Mouse (Mus musculus): ENCODE results near the gene Rpl27. TPM values are rescaled to one million over a fixed set of nuclear protein-coding genes. Genes with fewer than 3 reads are reported as not detected.
"Not testable (repeated sequence)": the region's sequence is repeated elsewhere in the genome, so short reads cannot be mapped to it uniquely, and the experiment has no call there.

Gene Rpl27
- polyA plus RNA-seq, 1 experiment from 2014 or later, result 276 TPM

DNA sequence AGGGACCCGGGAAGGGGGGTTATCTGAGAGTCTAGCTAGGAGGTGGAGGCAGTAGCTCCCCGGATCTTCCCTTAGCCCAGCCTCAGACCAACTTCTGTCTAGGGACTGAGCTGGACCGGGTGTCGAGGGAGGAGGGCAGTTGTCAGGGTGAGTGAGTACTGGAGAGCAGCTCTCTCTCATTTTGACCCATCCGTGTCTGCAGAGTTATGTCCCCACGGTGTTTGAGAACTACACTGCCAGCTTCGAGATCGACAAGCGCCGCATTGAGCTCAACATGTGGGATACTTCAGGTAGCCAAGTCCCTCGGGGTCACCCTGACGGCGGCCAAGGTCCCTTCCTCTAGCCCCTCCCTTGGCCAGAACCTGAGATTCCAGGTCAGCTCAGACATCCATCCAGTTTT is 26.6 kb downstream of the Rpl27 start:
- WGBS, result 7% methylated on average over 13 of the region's 13 CpGs
- Histone ChIP-seq H3K36me3 (ENCODE audit: control insufficient read depth, insufficient read depth, low read length) (no peaks in the 10 kb centered on the region), H3K4me2 (ENCODE audit: low read depth, low read length) (peak overlapping the region; percentile 97), H3K9me3 (replicated peaks; ENCODE audit: control insufficient read depth, low read length) (no peaks in the 10 kb centered on the region), H3K9ac (ENCODE audit: low read length) (peak overlapping the region; percentile 80), H3K4me1 (ENCODE audit: control insufficient read depth, insufficient read depth, low read length) (peaks cover 18% of the 10 kb centered on the region), H3K4me3 (replicated peaks; ENCODE audit: low read length) (peak overlapping the region; percentile 80), H3K27me3 (ENCODE audit: control insufficient read depth, insufficient read depth, low read length) (no peaks in the 10 kb centered on the region), H3K27ac (ENCODE audit: low read length) (no peak overlapping the region)
- ATAC-seq (ENCODE audit: insufficient read depth, low FRiP score), result no peak

DNA sequence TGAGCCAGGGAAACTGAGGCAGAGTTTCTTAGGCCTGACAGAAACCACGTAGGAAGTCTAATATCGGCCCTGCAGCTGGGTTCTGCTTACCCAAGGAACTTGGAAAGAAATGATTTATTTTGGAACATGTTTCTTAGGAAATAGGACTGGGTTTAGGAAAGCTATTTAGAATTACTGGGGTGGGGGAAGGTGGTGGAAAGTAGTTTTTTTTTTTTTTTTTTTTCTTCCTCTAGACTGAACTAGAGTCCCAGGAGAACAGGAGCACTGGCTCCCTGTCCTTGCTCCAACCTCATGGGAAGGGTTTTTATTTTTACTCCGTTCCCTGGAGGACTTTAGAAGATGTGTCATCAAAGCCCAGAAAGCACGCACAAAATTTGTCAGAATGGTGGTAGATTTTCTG is 27.1 kb downstream of the Rpl27 start:
- H3K9me3 ChIP-seq (replicated peaks; ENCODE audit: control insufficient read depth, low read length), result no peaks in the 10 kb centered on the region
- no peaks in the 10 kb centered on the region for H3K36me3 ChIP-seq (ENCODE audit: control insufficient read depth, insufficient read depth, low read length)
- no peaks in the 10 kb centered on the region for H3K27me3 ChIP-seq (ENCODE audit: control insufficient read depth, insufficient read depth, low read length)
- WGBS, result 63% methylated on average over 4 of the region's 4 CpGs
- H3K4me3 ChIP-seq (replicated peaks; ENCODE audit: low read length), result peak overlapping the region; percentile 80; the same call in 1 of the 2 replicates
- H3K27ac ChIP-seq (ENCODE audit: low read length), result no peak overlapping the region
- H3K4me2 ChIP-seq (ENCODE audit: low read depth, low read length), result peak overlapping the region; percentile 97
- no peak for ATAC-seq (ENCODE audit: insufficient read depth, low FRiP score)
- no peak overlapping the region for H3K9ac ChIP-seq (ENCODE audit: low read length)
- peaks cover 14% of the 10 kb centered on the region for H3K4me1 ChIP-seq (ENCODE audit: control insufficient read depth, insufficient read depth, low read length)

DNA sequence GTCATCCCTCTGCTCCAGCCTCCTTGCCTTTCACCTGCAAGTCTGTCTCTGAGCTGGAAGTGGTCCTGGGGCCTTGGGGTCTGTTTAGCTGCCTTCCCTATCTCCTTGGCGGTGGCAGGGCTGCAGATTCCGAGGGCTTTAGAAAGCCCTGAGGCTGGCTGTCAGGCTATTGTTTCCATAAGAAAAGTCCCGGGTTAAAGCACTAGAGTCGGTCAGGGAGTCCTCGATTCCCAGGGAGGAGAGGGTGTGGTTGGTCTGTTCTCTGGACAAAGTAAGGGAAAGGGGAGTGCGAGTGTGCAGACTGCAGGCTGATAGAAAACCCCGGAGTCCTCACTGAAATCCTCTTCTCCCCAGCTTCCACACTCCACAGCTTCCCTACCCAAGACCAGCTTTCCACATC is 28.1 kb downstream of the Rpl27 start:
- H3K27ac ChIP-seq (ENCODE audit: low read length), result no peak overlapping the region
- H3K36me3 ChIP-seq (ENCODE audit: control insufficient read depth, insufficient read depth, low read length), result no peaks in the 10 kb centered on the region
- no peaks in the 10 kb centered on the region for H3K9me3 ChIP-seq (replicated peaks; ENCODE audit: control insufficient read depth, low read length)
- no peak overlapping the region for H3K4me3 ChIP-seq (replicated peaks; ENCODE audit: low read length)
- no peaks in the 10 kb centered on the region for H3K27me3 ChIP-seq (ENCODE audit: control insufficient read depth, insufficient read depth, low read length)
- H3K4me2 ChIP-seq (ENCODE audit: low read depth, low read length), result no peak overlapping the region
- no peak overlapping the region for H3K9ac ChIP-seq (ENCODE audit: low read length)
- no peak for ATAC-seq (ENCODE audit: insufficient read depth, low FRiP score)
- WGBS, result 52% methylated on average over 7 of the region's 7 CpGs
- H3K4me1 ChIP-seq (ENCODE audit: control insufficient read depth, insufficient read depth, low read length), result peaks cover 10% of the 10 kb centered on the region; the same call in 1 of the 2 replicates

DNA sequence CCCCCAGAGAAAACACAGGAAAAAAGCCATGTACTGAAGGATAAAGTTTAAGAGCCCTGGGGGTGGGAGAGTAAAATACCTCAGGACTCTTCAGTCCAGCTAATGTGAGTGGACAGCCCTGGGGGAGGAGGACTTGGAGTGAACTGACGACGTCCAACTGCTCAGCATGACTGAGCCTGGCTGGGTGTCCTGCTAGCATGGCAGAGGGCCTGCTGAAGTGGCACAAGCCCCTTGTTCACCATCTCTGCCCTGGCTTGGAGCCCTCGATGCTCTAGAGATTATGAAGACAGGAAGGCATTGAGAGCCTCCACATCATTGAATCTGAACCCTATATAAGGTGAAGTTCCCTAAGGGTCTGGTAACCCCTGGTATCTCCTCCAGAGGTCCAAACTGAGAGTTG is 29.8 kb downstream of the Rpl27 start:
- Histone ChIP-seq H3K27ac (ENCODE audit: low read length) (no peak overlapping the region), H3K9me3 (replicated peaks; ENCODE audit: control insufficient read depth, low read length) (no peaks in the 10 kb centered on the region), H3K27me3 (ENCODE audit: control insufficient read depth, insufficient read depth, low read length) (no peaks in the 10 kb centered on the region), H3K9ac (ENCODE audit: low read length) (no peak overlapping the region), H3K4me3 (replicated peaks; ENCODE audit: low read length) (no peak overlapping the region), H3K4me2 (ENCODE audit: low read depth, low read length) (no peak overlapping the region), H3K4me1 (ENCODE audit: control insufficient read depth, insufficient read depth, low read length) (peaks cover 6% of the 10 kb centered on the region; the same call in 1 of the 2 replicates), H3K36me3 (ENCODE audit: control insufficient read depth, insufficient read depth, low read length) (no peaks in the 10 kb centered on the region)
- no peak for ATAC-seq (ENCODE audit: insufficient read depth, low FRiP score)
- 71% methylated on average over 3 of the region's 3 CpGs for WGBS

DNA sequence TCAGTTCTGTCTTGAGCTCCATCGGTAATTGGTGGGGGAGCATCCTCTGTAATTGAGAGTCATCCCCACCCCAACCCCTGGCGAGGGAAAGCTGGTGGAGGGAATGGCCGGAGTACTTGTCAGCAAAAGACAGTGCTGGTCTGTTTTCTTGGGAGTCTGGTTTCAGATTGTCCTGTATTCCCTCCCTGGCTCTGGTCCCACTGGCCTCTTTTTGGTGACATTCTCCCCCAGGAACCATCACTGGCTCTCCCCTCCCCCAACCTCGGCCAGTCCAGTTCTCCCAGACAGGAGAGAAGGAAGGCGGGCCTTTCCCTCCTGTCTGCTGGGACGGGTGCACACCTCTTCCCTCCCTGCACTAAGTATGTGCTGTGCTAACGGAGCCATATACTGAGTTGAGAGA is 30.2 kb downstream of the Rpl27 start:
- no peaks in the 10 kb centered on the region for H3K9me3 ChIP-seq (replicated peaks; ENCODE audit: control insufficient read depth, low read length)
- H3K4me1 ChIP-seq (ENCODE audit: control insufficient read depth, insufficient read depth, low read length), result peaks cover 6% of the 10 kb centered on the region; the same call in 1 of the 2 replicates
- no peak overlapping the region for H3K9ac ChIP-seq (ENCODE audit: low read length)
- 47% methylated on average over 7 of the region's 7 CpGs for WGBS
- H3K4me2 ChIP-seq (ENCODE audit: low read depth, low read length), result no peak overlapping the region
- no peak for ATAC-seq (ENCODE audit: insufficient read depth, low FRiP score)
- no peaks in the 10 kb centered on the region for H3K36me3 ChIP-seq (ENCODE audit: control insufficient read depth, insufficient read depth, low read length)
- no peak overlapping the region for H3K27ac ChIP-seq (ENCODE audit: low read length)
- H3K4me3 ChIP-seq (replicated peaks; ENCODE audit: low read length), result no peak overlapping the region
- no peaks in the 10 kb centered on the region for H3K27me3 ChIP-seq (ENCODE audit: control insufficient read depth, insufficient read depth, low read length)

DNA sequence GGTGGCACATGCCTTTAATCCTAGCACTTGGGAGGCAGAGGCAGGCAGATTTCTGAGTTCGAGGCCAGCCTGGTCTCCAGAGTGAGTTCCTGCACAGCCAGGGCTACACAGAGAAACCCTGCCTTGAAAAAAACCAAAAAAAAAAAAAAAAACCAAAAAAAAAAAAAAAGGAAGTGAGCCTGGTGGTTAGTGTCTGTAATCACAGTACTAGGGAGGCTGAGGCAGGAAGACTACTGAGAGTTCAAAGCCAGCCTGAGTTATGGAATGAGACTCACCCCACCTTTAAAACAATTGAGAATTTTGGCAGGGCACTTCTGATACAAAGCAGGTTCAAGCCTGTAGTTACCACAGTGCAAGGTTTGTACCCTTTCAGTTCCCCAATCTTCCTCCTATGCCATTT is 31.6 kb downstream of the Rpl27 start:
- H3K27ac ChIP-seq (ENCODE audit: low read length); H3K9me3 ChIP-seq (replicated peaks; ENCODE audit: control insufficient read depth, low read length); H3K4me3 ChIP-seq (replicated peaks; ENCODE audit: low read length); ATAC-seq (ENCODE audit: insufficient read depth, low FRiP score); H3K9ac ChIP-seq (ENCODE audit: low read length); H3K4me2 ChIP-seq (ENCODE audit: low read depth, low read length); H3K4me1 ChIP-seq (ENCODE audit: control insufficient read depth, insufficient read depth, low read length); H3K36me3 ChIP-seq (ENCODE audit: control insufficient read depth, insufficient read depth, low read length); H3K27me3 ChIP-seq (ENCODE audit: control insufficient read depth, insufficient read depth, low read length): not testable (repeated sequence)
- 74% methylated on average over 1 of the region's 1 CpGs for whole genome bisulfite sequencing

DNA sequence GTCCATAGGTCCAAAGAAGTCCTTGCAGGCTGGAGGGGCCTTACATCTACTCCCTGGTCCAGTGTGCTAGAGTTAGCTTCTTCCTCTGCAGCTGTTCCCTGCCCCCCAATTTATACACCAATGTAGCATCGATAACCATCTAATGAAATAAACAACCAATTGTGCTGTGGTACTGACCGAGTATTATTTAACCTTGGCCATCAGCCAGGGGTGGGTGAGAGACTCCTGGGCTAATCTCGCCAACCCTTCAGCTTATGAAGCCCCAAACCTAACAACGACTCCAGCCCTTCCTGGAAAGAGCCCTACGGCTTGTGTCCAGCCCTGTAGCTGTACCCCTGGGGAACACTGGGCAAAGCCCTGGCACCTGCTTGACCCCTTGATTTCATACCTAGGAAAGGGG is 32.2 kb downstream of the Rpl27 start:
- Histone ChIP-seq H3K4me2 (ENCODE audit: low read depth, low read length) (no peak overlapping the region), H3K27me3 (ENCODE audit: control insufficient read depth, insufficient read depth, low read length) (no peaks in the 10 kb centered on the region), H3K9ac (ENCODE audit: low read length) (no peak overlapping the region), H3K27ac (ENCODE audit: low read length) (no peak overlapping the region), H3K4me1 (ENCODE audit: control insufficient read depth, insufficient read depth, low read length) (peaks cover 6% of the 10 kb centered on the region), H3K4me3 (replicated peaks; ENCODE audit: low read length) (no peak overlapping the region), H3K36me3 (ENCODE audit: control insufficient read depth, insufficient read depth, low read length) (no peaks in the 10 kb centered on the region), H3K9me3 (replicated peaks; ENCODE audit: control insufficient read depth, low read length) (no peaks in the 10 kb centered on the region)
- ATAC-seq (ENCODE audit: insufficient read depth, low FRiP score), result no peak
- 66% methylated on average over 5 of the region's 5 CpGs for WGBS

DNA sequence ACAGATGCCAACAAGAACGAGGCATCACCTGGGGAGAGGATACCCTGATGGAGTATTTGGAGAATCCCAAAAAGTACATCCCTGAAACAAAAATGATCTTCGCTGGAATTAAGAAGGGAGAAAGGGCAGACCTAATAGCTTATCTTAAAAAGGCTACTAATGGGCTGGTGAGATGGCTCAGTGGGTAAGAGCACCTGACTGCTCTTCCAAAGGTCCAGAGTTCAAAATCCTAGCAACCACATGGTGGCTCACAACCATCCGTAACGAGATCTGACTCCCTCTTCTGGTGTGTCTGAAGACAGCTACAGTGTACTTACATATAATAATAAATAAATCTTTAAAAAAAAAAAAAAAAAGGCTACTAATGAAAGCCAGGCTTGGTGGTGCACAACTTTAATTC is 34.3 kb downstream of the Rpl27 start:
- not testable (repeated sequence) for H3K9me3 ChIP-seq (replicated peaks; ENCODE audit: control insufficient read depth, low read length); H3K4me3 ChIP-seq (replicated peaks; ENCODE audit: low read length); H3K27me3 ChIP-seq (ENCODE audit: control insufficient read depth, insufficient read depth, low read length); H3K9ac ChIP-seq (ENCODE audit: low read length); H3K27ac ChIP-seq (ENCODE audit: low read length); H3K4me1 ChIP-seq (ENCODE audit: control insufficient read depth, insufficient read depth, low read length); H3K4me2 ChIP-seq (ENCODE audit: low read depth, low read length); ATAC-seq (ENCODE audit: insufficient read depth, low FRiP score); H3K36me3 ChIP-seq (ENCODE audit: control insufficient read depth, insufficient read depth, low read length)
- WGBS, result 86% methylated on average over 4 of the region's 4 CpGs

DNA sequence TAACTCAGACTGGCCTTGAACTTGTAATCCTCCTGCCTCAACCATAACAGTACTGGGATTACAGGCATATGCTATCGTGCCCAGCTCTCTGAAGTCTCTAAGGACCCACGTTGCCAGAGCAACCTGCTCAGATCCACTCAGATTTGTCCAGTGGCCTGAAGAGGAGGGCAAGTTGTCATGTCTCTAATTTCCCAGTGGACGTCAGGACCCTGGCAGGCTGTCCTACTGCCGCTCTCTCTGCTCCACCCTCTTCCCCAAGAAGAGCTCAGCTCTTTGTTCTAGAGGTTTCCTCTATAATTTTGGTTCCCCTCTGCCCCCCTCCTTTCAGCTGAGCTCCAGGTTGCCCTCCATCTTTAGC is 35.1 kb downstream of the Rpl27 start:
- no peak for ATAC-seq (ENCODE audit: insufficient read depth, low FRiP score)
- WGBS, result 56% methylated on average over 4 of the region's 4 CpGs
- no peaks in the 10 kb centered on the region for H3K27me3 ChIP-seq (ENCODE audit: control insufficient read depth, insufficient read depth, low read length)
- peaks cover 8% of the 10 kb centered on the region for H3K4me1 ChIP-seq (ENCODE audit: control insufficient read depth, insufficient read depth, low read length)
- no peak overlapping the region for H3K9ac ChIP-seq (ENCODE audit: low read length)
- H3K4me2 ChIP-seq (ENCODE audit: low read depth, low read length), result no peak overlapping the region
- H3K4me3 ChIP-seq (replicated peaks; ENCODE audit: low read length), result no peak overlapping the region
- H3K36me3 ChIP-seq (ENCODE audit: control insufficient read depth, insufficient read depth, low read length), result no peaks in the 10 kb centered on the region
- no peaks in the 10 kb centered on the region for H3K9me3 ChIP-seq (replicated peaks; ENCODE audit: control insufficient read depth, low read length)
- no peak overlapping the region for H3K27ac ChIP-seq (ENCODE audit: low read length)

Measured in stomach, embryonic 16.5 days (tissue).